Mouse (Mus musculus) hindbrain, embryonic 15.5 days (tissue): Measurements from ENCODE around the gene Car10. TPM values are rescaled to one million over a fixed set of nuclear protein-coding genes. Genes with fewer than 3 reads are reported as not detected.

Experiments
- ATAC-seq: fragments of 200-750 bp; cut with Nextera tagmentation; 2 replicates; pipeline ENCODE4 v1.8.0; 2017; ENCODE audit warnings: low read depth, moderate number of reproducible peaks, moderate TSS enrichment; ENCODE audit not compliant: low FRiP score
- H3K27ac ChIP-seq: fragments of 300-500 bp; sonication (generic); replicated peaks from 2 replicates; pipeline ENCODE4 v1.5.1; 2015; ENCODE audit warnings: mild to moderate bottlenecking, inconsistent platforms
- H3K27me3 ChIP-seq: fragments of 300-500 bp; sonication (generic); 2 replicates; pipeline ENCODE4 v1.6.1; 2015; ENCODE audit warnings: control low read depth, inconsistent platforms
- H3K36me3 ChIP-seq: fragments of 300-500 bp; sonication (generic); 2 replicates; pipeline ENCODE4 v1.6.1; 2015; ENCODE audit warnings: control low read depth, inconsistent platforms
- H3K4me1 ChIP-seq: fragments of 300-500 bp; sonication (generic); replicated peaks from 2 replicates; pipeline ENCODE4 v1.6.1; 2015; ENCODE audit warnings: control low read depth, inconsistent platforms
- H3K4me2 ChIP-seq: fragments of 300-500 bp; sonication (generic); 2 replicates; pipeline ENCODE4 v1.6.1; 2015; ENCODE audit warnings: moderate library complexity, mild to moderate bottlenecking, inconsistent platforms
- H3K4me3 ChIP-seq: fragments of 300-500 bp; sonication (generic); 2 replicates; pipeline ENCODE4 v1.5.1; 2015; ENCODE audit warnings: mild to moderate bottlenecking, inconsistent platforms
- H3K9ac ChIP-seq: fragments of 300-500 bp; sonication (generic); 2 replicates; pipeline ENCODE4 v1.6.1; 2015; ENCODE audit warnings: inconsistent platforms
- H3K9me3 ChIP-seq: fragments of 300-500 bp; sonication (generic); 2 replicates; pipeline ENCODE4 v1.6.1; 2016; ENCODE audit warnings: control low read depth, inconsistent platforms
- WGBS: fragments of 180-500 bp; shearing (Covaris S2); methylation state at CpG from one replicate; pipeline ENCODE4 v1.1.7; 2015; 5-methylcytosine and 5-hydroxymethylcytosine counted together
- polyA plus RNA-seq: library from polyadenylated mRNA; unstranded; fragments of >200 nt; fragmentation: Nextera tagmentation; extraction: Ambion mirVana; gene quantifications from 2 replicates; pipeline ENCODE4 v1.2.1, GENCODE M21; 2015

Car10 gene
- 45.8 and 54.4 TPM in 2 replicates for polyA plus RNA-seq

DNA sequence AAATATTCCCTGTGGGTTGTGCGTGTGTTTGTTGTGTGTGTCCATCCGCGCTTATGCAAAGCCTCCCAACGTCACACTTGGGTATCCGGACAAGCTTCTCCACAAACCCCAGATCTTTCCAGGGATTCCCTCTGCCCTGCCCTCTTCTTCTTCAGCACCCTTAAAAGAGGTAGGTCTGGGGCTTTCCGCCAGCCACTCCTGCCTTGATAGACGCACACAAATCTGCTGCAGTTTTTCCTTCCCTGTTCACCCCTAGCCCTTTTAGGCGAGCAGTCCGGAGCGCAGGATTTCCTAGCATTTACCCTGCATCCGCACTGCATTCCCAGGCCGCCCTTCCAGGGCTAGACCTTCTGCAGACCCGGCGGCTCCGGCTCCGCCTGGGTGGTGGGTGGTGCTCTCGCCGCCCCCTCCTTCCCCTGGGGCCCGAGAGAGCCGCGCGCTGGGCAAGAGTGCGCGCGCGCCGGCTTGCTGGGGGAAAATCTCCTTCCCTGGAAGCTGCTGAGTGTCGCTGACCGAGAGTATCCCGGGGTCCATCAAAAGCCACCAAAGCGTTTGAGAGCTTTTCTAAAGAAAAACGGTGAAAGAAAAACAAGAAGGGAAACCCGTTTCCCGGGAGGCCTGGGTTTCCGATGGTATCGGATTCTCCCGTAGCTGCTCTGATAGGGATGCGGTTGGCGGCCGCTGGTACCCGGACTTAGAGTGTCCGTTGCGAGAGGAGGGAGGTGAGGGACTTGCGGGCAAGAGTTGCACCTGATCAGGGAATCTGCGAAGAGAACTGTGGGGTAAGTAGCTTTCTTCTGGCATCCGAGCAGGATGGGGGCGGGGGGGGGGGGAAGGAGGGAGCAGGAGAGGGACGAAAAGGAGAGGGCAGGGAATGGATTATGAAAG is at the start of gene Car10:
Car10 (plus strand) TSS at position 88 of the 888 bp plus-strand sequence.
- H3K27ac ChIP-seq, result peak within 1 kb of the TSS; percentile 88
- peak within 1 kb of the TSS; percentile 94 for H3K4me2 ChIP-seq
- H3K4me1 ChIP-seq, result peaks cover 12% of the 10 kb centered on the region; the same call in 1 of the 2 replicates
- H3K4me3 ChIP-seq, result peak within 1 kb of the TSS; percentile 72
- H3K27me3 ChIP-seq, result 0 out of 2 replicates have a peak, but pooled peaks cover 4% of the 10 kb centered on the region
- no peaks in the 10 kb centered on the region for H3K9me3 ChIP-seq
- H3K36me3 ChIP-seq, result no peaks in the 10 kb centered on the region
- H3K9ac ChIP-seq, result peak within 1 kb of the TSS; percentile 70
- under 1% methylated on average over 46 of the region's 48 CpGs for WGBS
- 0 out of 2 replicates have a peak, but pooled peaks have one; percentile 36 for ATAC-seq

DNA sequence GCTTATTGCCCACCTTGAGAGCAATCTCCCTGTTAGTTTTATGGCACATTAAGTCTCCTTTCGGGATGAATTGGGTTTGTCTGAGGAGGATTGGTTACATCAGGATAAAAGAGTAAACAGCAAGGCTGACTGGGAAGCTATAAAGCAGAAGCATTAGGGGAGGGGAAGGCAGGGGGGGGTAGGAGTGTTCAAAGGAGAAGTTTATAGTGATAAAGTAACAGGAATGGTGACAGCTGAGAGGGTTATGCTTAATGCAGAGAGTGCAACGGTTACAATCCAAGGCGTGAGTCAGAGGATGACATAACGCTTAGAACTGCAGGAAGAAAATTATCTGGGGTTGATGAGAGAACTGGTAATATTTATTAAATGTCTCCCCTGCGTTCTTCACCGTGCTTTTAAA is 32.8 kb upstream of the Car10 start:
- Histone ChIP-seq H3K27ac (no peak overlapping the region), H3K27me3 (no peaks in the 10 kb centered on the region), H3K9me3 (no peaks in the 10 kb centered on the region), H3K4me1 (no peaks in the 10 kb centered on the region), H3K4me3 (no peak overlapping the region), H3K9ac (no peak overlapping the region), H3K4me2 (no peak overlapping the region), H3K36me3 (no peaks in the 10 kb centered on the region)
- ATAC-seq, result no peak
- WGBS, result 70% methylated on average over 6 of the region's 6 CpGs

DNA sequence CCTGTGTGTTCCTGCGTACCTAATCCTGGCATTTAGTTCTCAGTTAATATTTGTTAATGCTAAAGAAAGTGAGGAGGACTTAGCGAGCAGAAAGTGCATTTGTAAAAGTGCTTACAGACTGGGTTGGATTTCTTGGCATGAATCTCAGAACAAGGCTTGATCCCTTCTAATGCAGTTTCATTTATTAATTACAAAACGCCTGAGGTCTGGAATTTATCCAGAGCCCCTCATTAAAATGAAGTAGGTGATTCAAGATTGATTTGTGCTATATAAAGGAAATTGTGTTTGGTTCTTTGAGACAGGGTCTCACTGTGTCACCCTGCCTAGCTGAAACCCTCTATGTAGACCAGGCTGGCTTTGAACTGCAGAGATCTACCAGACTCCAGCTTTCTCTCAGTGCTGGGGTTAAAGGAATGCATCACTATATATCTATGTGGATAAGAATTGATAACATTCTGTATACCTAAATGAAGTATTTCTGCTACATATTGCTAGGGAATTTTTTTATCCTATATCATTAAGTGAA is 32.1 kb upstream of the Car10 start:
- ATAC-seq, result no peak
- Histone ChIP-seq H3K36me3 (no peaks in the 10 kb centered on the region), H3K27me3 (no peaks in the 10 kb centered on the region), H3K4me3 (no peak overlapping the region), H3K4me2 (no peak overlapping the region), H3K9ac (no peak overlapping the region), H3K9me3 (no peaks in the 10 kb centered on the region), H3K27ac (no peak overlapping the region), H3K4me1 (no peaks in the 10 kb centered on the region)
- WGBS, result 75% methylated on average over 3 of the region's 3 CpGs

DNA sequence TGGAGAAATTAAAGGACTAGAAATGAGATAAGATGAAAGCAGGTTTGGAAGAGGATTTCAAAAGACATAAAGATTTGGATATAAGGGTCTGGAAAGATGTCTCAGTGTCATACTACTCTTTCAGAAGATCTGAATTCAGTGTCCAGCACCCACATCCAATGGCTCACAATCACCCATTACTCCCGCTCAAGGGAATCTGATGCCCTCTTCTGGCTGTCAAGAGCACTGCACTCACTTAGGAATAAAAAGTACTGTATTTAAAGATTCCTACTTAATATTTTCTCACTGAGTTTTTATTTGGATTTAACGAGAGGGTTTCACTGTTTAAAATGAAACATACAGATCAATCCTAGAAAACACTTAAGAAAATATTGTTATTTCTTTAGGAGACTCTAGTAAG is 2.2 kb upstream of the Car10 start:
- Histone ChIP-seq H3K4me2 (no peak overlapping the region), H3K27ac (no peak overlapping the region), H3K4me1 (peaks cover 9% of the 10 kb centered on the region; the same call in 1 of the 2 replicates), H3K9me3 (no peaks in the 10 kb centered on the region), H3K27me3 (0 out of 2 replicates have a peak, but pooled peaks cover 4% of the 10 kb centered on the region), H3K36me3 (no peaks in the 10 kb centered on the region), H3K9ac (no peak overlapping the region), H3K4me3 (no peak overlapping the region)
- ATAC-seq, result no peak
- 24% methylated on average over 2 of the region's 2 CpGs for WGBS

DNA sequence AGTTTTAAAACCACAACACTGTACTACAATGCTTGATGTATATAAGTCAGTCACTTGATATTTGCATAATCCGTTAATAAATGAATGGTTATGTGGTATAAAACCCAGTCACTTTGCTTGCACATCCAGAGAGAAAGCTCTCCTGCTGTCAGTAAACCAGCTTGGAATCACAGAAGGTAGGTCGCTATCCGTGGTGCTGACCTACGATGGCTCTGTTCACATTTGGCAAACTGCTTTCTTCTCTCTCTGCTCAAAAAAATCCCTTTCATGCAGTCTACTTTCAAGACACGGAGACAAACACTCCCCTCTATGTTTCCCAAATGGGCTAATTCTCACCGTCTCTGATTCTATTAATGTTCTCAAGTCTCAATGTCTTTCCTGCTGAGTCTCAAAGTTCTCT is 827 bp upstream of the Car10 start:
- ATAC-seq, result no peak
- Histone ChIP-seq H3K9me3 (no peaks in the 10 kb centered on the region), H3K27ac (peak overlapping the region; percentile 88), H3K4me3 (peak overlapping the region; percentile 72), H3K27me3 (0 out of 2 replicates have a peak, but pooled peaks cover 4% of the 10 kb centered on the region), H3K36me3 (no peaks in the 10 kb centered on the region), H3K4me1 (peaks cover 9% of the 10 kb centered on the region; the same call in 1 of the 2 replicates), H3K9ac (peak overlapping the region; percentile 70), H3K4me2 (peak overlapping the region; percentile 94)
- WGBS, result 0% methylated on average over 6 of the region's 6 CpGs

DNA sequence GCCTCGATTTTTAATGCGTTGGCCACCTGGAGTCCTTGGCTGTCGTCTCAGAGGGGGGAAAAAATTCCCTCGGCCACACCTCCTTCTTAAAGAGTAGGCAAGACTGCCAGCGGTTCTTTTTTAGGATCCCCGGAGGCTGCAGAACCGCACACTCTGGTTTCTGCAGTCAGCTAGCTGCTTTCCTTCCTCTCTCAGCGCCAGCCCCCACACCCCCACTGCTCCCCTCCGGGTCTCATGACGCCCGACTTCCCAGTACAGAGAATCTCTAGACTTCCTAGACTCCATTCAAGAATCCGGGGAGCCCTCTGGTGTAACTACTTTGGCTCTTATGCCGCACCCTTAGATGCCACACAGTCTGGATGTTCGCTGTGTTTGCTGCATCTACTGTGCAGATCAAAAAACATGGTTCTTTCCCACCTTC is 387 bp upstream of the Car10 start:
- ATAC-seq, result peak; percentile 37; the same call in 1 of the 2 replicates

DNA sequence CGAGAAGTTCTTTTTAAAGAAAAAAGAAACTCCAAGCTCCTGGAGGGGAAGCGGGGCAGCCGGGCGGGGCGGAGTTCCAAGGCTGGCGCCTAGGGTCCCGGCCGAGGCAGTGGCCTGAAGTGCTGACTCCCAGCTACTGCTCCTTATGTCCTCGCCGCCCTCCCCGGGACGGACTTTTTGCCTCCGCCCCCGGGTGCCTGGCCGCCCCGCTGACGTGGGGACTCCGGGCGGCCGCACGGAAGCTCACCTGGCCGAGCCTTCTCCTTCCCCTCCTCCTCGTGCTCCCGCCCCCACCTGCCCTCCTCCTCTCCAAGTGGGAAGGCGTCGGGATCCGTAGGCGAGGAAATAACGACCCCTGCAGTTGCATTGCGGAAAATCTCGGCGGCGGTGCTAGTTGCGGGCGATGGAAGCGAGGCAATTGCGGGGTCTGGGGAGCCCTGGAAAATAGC is 1.1 kb downstream of the Car10 start:
- Histone ChIP-seq H3K4me3 (peak overlapping the region; percentile 72), H3K4me1 (peaks cover 12% of the 10 kb centered on the region; the same call in 1 of the 2 replicates), H3K36me3 (no peaks in the 10 kb centered on the region), H3K27ac (peak overlapping the region; percentile 88), H3K9ac (peak overlapping the region; percentile 70), H3K4me2 (peak overlapping the region; percentile 94), H3K9me3 (no peaks in the 10 kb centered on the region), H3K27me3 (0 out of 2 replicates have a peak, but pooled peaks cover 4% of the 10 kb centered on the region)
- under 1% methylated on average over 35 of the region's 37 CpGs for WGBS
- ATAC-seq, result peak; percentile 72

More for the DNA sequence above, 387 bp upstream of the Car10 start:
- H3K4me3 ChIP-seq, result peak overlapping the region; percentile 72
- under 1% methylated on average over 14 of the region's 14 CpGs for WGBS
- 0 out of 2 replicates have a peak, but pooled peaks cover 4% of the 10 kb centered on the region for H3K27me3 ChIP-seq
- H3K4me1 ChIP-seq, result peaks cover 9% of the 10 kb centered on the region; the same call in 1 of the 2 replicates
- H3K9ac ChIP-seq, result peak overlapping the region; percentile 70
- no peaks in the 10 kb centered on the region for H3K36me3 ChIP-seq
- peak overlapping the region; percentile 88 for H3K27ac ChIP-seq
- no peaks in the 10 kb centered on the region for H3K9me3 ChIP-seq
- peak overlapping the region; percentile 94 for H3K4me2 ChIP-seq

DNA sequence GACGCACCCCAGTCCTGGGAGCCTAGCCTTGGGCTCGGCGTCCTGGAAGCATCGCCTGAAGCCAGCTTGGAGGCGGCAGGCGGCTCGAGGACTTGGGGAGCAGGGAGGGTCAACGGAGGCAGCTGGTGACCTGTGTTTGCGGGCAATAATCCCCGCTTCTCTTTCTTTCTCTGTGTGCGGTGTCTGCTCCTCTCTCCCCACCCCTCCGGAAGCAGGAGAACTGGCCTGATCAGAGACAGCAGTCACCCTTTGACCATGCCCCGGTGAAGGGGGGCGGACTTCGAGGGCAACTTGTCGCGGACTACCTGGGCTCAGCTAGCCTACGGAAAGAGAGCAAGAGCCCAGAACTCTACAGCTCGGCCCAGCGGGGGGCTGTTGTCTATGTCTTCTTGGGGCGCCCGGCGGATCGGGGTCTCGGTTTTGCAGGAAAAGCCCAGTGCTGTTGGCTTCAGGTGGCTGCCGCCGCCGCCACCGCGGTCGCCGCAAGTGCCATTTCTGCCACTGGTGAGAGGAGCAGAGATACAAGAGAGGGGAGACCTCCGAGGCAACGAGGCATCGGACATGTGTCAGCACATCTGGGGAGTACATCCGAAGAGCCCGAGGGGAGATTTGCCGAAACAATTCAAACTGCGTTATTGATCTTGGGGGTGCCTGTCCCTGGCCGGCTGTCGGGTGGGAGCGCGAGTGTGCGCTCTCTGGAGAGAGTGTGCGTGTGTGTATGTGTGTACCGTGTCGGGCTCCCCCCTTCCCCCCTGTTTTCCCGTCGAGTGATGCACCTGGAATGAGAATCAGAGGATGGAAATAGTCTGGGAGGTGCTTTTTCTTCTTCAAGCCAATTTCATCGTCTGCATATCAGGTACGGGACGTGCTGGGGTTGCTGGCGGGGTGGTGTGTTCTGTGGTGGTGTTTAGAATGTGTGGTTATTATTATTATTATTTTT is 1.9 kb downstream of the Car10 start:
- 0 out of 2 replicates have a peak, but pooled peaks cover 4% of the 10 kb centered on the region for H3K27me3 ChIP-seq
- H3K4me2 ChIP-seq, result peak overlapping the region; percentile 94
- peak overlapping the region; percentile 72 for H3K4me3 ChIP-seq
- ATAC-seq, result no peak; the same call in 1 of the 2 replicates
- under 1% methylated on average over 53 of the region's 53 CpGs for WGBS
- peak overlapping the region; percentile 88 for H3K27ac ChIP-seq
- peaks cover 12% of the 10 kb centered on the region; the same call in 1 of the 2 replicates for H3K4me1 ChIP-seq
- peak overlapping the region; percentile 70 for H3K9ac ChIP-seq
- no peaks in the 10 kb centered on the region for H3K36me3 ChIP-seq
- H3K9me3 ChIP-seq, result no peaks in the 10 kb centered on the region

DNA sequence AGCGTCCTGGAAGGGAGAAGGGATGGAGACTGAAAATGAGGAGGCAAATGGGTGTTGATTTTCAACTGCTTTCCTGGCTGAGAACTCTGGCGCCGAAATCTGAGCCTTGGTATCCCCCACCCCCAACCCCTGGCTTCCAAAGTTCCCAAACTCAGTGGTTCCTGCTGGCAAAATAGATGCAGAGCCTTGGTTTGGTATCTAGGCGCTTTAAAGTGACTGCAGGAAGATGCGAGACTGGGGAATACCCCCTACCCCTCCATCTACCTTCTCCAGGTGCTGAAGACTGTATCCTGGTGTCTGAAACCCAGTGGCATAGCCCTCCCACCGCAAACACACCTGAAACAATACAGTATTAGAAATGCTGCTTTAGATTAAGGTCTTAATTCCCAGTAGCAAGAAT is 2.8 kb downstream of the Car10 start:
- H3K4me3 ChIP-seq, result peak overlapping the region; percentile 72
- peak overlapping the region; percentile 70 for H3K9ac ChIP-seq
- WGBS, result 4% methylated on average over 6 of the region's 6 CpGs
- H3K4me2 ChIP-seq, result peak overlapping the region; percentile 94
- ATAC-seq, result no peak
- H3K27ac ChIP-seq, result peak overlapping the region; percentile 33
- H3K27me3 ChIP-seq, result 0 out of 2 replicates have a peak, but pooled peaks cover 4% of the 10 kb centered on the region
- H3K36me3 ChIP-seq, result no peaks in the 10 kb centered on the region
- H3K9me3 ChIP-seq, result no peaks in the 10 kb centered on the region
- H3K4me1 ChIP-seq, result peaks cover 12% of the 10 kb centered on the region; the same call in 1 of the 2 replicates

DNA sequence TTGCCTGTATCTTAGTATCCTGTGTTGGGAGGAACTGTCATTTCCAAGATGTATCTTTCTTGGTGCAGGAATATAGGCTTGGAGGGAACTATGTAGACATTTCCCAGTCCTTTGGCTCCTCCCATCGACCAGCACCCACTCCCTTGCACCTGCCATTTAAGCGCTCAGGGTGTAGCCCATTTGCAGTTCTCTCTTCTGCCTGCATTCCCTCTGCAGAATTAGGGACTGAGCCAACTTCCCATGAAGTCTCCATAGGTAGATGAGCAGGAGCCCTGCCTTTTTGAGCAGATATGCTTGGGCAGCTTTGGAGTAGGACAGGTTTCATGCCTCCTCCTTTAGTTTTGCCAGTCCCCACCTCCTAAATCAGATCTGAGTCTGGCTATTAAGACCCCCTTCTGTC is 3.3 kb downstream of the Car10 start:
- 11% methylated on average over 2 of the region's 2 CpGs for WGBS
- no peak for ATAC-seq
- peak overlapping the region; percentile 72 for H3K4me3 ChIP-seq

DNA sequence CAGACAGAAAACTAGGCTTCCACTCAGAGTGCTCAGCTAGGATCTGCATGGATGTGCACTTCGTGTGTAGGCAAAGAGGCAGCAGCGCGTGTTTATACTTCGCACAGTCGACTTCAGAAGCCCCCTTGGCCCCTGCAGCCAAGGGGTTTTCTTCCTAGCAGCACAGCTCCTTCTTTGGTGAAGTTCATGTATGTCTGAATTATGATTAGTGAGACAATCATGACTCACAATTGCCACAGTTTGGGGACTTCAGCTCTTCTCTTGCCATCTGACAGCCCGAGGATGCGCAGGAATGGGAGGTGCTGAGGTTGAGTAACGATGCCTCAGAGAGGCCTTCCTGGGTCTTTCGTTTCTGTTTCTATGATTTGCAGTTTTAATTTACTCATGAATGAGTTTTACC is 4.5 kb downstream of the Car10 start:
- H3K27me3 ChIP-seq, result no peaks in the 10 kb centered on the region

More for the DNA sequence above, 3.3 kb downstream of the Car10 start:
- Histone ChIP-seq H3K9me3 (no peaks in the 10 kb centered on the region), H3K27ac (peak overlapping the region; percentile 33; the same call in 1 of the 2 replicates), H3K9ac (peak overlapping the region; percentile 70), H3K4me1 (peaks cover 12% of the 10 kb centered on the region; the same call in 1 of the 2 replicates), H3K4me2 (peak overlapping the region; percentile 94), H3K27me3 (0 out of 2 replicates have a peak, but pooled peaks cover 4% of the 10 kb centered on the region), H3K36me3 (no peaks in the 10 kb centered on the region)

More for the DNA sequence above, 4.5 kb downstream of the Car10 start:
- H3K4me2 ChIP-seq, result peak overlapping the region; percentile 94
- H3K4me3 ChIP-seq, result peak overlapping the region; percentile 72
- H3K4me1 ChIP-seq, result peaks cover 7% of the 10 kb centered on the region; the same call in 1 of the 2 replicates
- no peaks in the 10 kb centered on the region for H3K36me3 ChIP-seq
- H3K27ac ChIP-seq, result no peak overlapping the region
- no peaks in the 10 kb centered on the region for H3K9me3 ChIP-seq
- no peak for ATAC-seq
- WGBS, result 75% methylated on average over 9 of the region's 9 CpGs
- H3K9ac ChIP-seq, result no peak overlapping the region
